Mouse (Mus musculus): ENCODE data around the gene Ocm. TPM values are rescaled to one million over a fixed set of nuclear protein-coding genes. Genes with fewer than 3 reads are reported as not detected.

Gene Ocm
- not detected in 2 replicates for polyA plus RNA-seq (2015; fragmentation: Nextera tagmentation; extraction: Ambion mirVana)

DNA sequence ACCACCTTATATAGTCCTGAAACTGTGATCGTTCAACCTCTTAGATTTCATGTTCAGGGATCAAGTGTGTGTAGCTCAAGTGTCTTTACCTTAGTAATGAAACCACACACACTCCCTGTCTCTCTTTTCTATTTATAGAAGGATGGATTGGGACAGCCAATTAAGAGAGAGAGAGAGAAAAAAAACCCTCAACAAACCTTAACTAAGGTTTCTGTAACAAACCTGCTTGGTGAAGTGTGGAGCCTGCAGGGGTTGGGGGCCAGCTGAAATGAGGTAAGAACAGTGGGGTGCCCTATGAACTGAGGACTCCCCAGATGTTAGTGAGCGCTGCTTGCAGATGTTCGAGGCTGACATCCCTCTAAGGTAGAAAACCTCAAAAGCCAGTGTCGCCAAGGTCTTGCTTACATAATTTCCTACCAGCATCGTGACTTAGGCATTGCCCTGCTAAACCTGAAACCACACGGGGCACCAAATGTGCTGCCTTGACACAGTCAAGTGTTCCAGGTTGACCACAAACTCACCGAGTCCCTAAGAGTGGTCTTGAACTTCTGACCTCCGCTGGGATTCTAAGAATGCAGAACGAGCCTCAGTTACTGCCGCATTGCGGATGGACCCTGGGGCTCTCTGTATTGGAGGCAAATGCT, at the start of gene Ocm:
Gene Ocm, minus strand, starts transcription at position 51 of the 644 bp plus-strand sequence.
- H3K9me3 ChIP-seq (replicated peaks), result no peaks in the 10 kb centered on the region
- no peak for ATAC-seq (ENCODE audit: low FRiP score)
- WGBS, result 71% methylated on average over 11 of the region's 11 CpGs

DNA sequence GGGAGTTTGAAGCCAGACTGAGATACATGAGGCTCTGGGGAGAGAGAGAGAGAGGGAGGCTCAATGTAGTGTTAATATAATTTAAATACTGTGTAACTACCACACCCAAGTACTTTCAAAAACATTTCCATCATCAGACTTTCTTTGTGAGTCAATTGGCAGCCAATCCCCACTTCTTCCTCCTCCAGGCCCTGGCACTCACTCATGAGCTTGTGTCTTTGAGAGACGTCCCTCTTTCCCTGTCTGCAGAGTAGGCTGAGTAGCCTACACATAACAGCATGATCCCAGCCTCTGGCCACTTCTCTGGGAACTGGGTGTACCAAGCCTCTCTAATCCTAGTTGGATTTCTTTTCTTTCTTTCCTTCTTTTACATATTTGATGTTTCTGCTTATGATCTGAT, 44.8 kb upstream of the Ocm start:
- no peaks in the 10 kb centered on the region for H3K27me3 ChIP-seq (replicated peaks)
- no peaks in the 10 kb centered on the region for H3K4me1 ChIP-seq
- WGBS, result 67% methylated on average over 1 of the region's 1 CpGs
- H3K9me3 ChIP-seq (replicated peaks), result no peaks in the 10 kb centered on the region
- no peak overlapping the region for H3K4me2 ChIP-seq
- no peak overlapping the region for H3K9ac ChIP-seq (replicated peaks)
- no peaks in the 10 kb centered on the region for H3K36me3 ChIP-seq
- no peak overlapping the region for H3K4me3 ChIP-seq (replicated peaks)
- ATAC-seq (ENCODE audit: low FRiP score), result no peak
- no peak overlapping the region for H3K27ac ChIP-seq (replicated peaks)

More for the DNA sequence above, at the start of gene Ocm:
- H3K27ac ChIP-seq (replicated peaks), result no peak within 1 kb of the TSS
- H3K4me3 ChIP-seq (replicated peaks), result no peak within 1 kb of the TSS
- no peak within 1 kb of the TSS for H3K9ac ChIP-seq (replicated peaks)
- H3K4me2 ChIP-seq, result no peak within 1 kb of the TSS
- H3K4me1 ChIP-seq, result no peaks in the 10 kb centered on the region
- no peaks in the 10 kb centered on the region for H3K36me3 ChIP-seq
- H3K27me3 ChIP-seq (replicated peaks), result no peaks in the 10 kb centered on the region

- H3K4me1 ChIP-seq, result no peaks in the 10 kb centered on the region
- H3K9me3 ChIP-seq (replicated peaks), result no peaks in the 10 kb centered on the region
- H3K27ac ChIP-seq (replicated peaks), result no peak overlapping the region
- no peak overlapping the region for H3K9ac ChIP-seq (replicated peaks)
- no peaks in the 10 kb centered on the region for H3K36me3 ChIP-seq
- no peak overlapping the region for H3K4me2 ChIP-seq
- H3K27me3 ChIP-seq (replicated peaks), result no peaks in the 10 kb centered on the region
- ATAC-seq (ENCODE audit: low FRiP score), result no peak
- WGBS, result 96% methylated on average over 1 of the region's 1 CpGs
- H3K4me3 ChIP-seq (replicated peaks), result no peak overlapping the region
These were observed 43.6 kb upstream of the Ocm start for GRCm38 (mm10) chr5:144070064-144070463.

- H3K27ac ChIP-seq (replicated peaks), result no peak overlapping the region
- no peaks in the 10 kb centered on the region for H3K27me3 ChIP-seq (replicated peaks)
- no peaks in the 10 kb centered on the region for H3K9me3 ChIP-seq (replicated peaks)
- no peaks in the 10 kb centered on the region for H3K4me1 ChIP-seq
- H3K36me3 ChIP-seq, result no peaks in the 10 kb centered on the region
- WGBS, result 85% methylated on average over 2 of the region's 2 CpGs
- no peak overlapping the region for H3K4me2 ChIP-seq
- ATAC-seq (ENCODE audit: low FRiP score), result no peak
- no peak overlapping the region for H3K4me3 ChIP-seq (replicated peaks)
- H3K9ac ChIP-seq (replicated peaks), result no peak overlapping the region
These were observed 39.6 kb upstream of the Ocm start for GRCm38 (mm10) chr5:144066036-144066435.

GRCm38 (mm10) chr5:144064093-144064492, 37.6 kb upstream of the Ocm start:
- ATAC-seq (ENCODE audit: low FRiP score), result no peak
- Histone ChIP-seq H3K4me2 (no peak overlapping the region), H3K27ac (replicated peaks) (no peak overlapping the region), H3K36me3 (no peaks in the 10 kb centered on the region), H3K9ac (replicated peaks) (no peak overlapping the region), H3K9me3 (replicated peaks) (no peaks in the 10 kb centered on the region), H3K27me3 (replicated peaks) (no peaks in the 10 kb centered on the region), H3K4me1 (no peaks in the 10 kb centered on the region), H3K4me3 (replicated peaks) (no peak overlapping the region)
- 66% methylated on average over 5 of the region's 5 CpGs for whole genome bisulfite sequencing

- 92% methylated on average over 6 of the region's 6 CpGs for WGBS
- no peak overlapping the region for H3K27ac ChIP-seq (replicated peaks)
- no peaks in the 10 kb centered on the region for H3K27me3 ChIP-seq (replicated peaks)
- ATAC-seq (ENCODE audit: low FRiP score), result no peak
- no peaks in the 10 kb centered on the region for H3K36me3 ChIP-seq
- H3K9ac ChIP-seq (replicated peaks), result no peak overlapping the region
- no peaks in the 10 kb centered on the region for H3K4me1 ChIP-seq
- no peaks in the 10 kb centered on the region for H3K9me3 ChIP-seq (replicated peaks)
- H3K4me3 ChIP-seq (replicated peaks), result no peak overlapping the region
- no peak overlapping the region for H3K4me2 ChIP-seq
These were observed 27.9 kb upstream of the Ocm start for GRCm38 (mm10) chr5:144054340-144054739.

DNA sequence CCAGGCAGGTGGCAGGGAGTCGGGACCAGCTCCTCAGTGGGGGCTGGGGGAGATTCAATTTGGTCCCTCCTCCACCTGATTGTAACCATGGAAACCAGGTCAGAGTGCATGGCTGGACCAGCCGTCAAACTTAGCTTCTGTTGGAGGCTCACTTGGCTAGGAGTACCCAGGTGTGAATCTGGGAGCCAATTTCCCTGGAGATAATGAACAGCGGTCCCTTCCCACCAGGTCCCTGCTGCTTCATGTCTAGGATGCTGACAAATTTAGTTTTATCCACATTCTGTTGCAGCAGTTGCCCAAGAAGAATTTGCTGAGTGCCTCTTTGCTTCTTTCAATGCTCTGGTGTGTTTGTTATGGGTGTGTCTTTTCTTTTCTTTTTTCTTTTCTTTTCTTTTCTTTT, 27.0 kb upstream of the Ocm start:
- Histone ChIP-seq H3K4me3 (replicated peaks) (no peak overlapping the region), H3K27ac (replicated peaks) (no peak overlapping the region), H3K36me3 (no peaks in the 10 kb centered on the region), H3K27me3 (replicated peaks) (no peaks in the 10 kb centered on the region), H3K9ac (replicated peaks) (no peak overlapping the region), H3K9me3 (replicated peaks) (no peaks in the 10 kb centered on the region), H3K4me2 (no peak overlapping the region), H3K4me1 (no peaks in the 10 kb centered on the region)
- 36% methylated on average over 3 of the region's 3 CpGs for whole genome bisulfite sequencing
- no peak for ATAC-seq (ENCODE audit: low FRiP score)

DNA sequence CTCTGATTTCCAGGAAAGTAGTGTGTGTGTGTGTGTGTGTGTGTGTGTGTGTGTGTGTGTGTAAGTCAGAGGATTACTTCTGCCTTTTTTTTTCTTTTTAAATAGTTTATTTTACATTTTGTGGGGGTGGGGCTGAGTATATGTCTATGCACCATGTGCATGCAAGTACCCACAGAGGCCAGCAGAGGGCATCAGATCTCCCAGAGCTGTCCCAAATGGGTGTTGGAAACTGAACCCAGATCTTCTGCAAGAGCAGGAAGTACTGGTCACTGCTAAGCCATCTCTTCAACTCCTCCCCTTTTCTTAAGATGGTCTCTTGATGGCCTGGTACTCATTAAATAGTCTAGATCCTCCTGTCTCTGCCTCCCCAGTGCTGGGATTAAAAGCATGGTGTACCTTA, 24.8 kb upstream of the Ocm start:
- Histone ChIP-seq H3K4me2 (no peak overlapping the region), H3K36me3 (no peaks in the 10 kb centered on the region), H3K4me1 (peaks cover 7% of the 10 kb centered on the region; the same call in 1 of the 2 replicates), H3K9ac (replicated peaks) (no peak overlapping the region), H3K27ac (replicated peaks) (no peak overlapping the region), H3K27me3 (replicated peaks) (no peaks in the 10 kb centered on the region), H3K4me3 (replicated peaks) (no peak overlapping the region), H3K9me3 (replicated peaks) (no peaks in the 10 kb centered on the region)
- ATAC-seq (ENCODE audit: low FRiP score), result no peak

DNA sequence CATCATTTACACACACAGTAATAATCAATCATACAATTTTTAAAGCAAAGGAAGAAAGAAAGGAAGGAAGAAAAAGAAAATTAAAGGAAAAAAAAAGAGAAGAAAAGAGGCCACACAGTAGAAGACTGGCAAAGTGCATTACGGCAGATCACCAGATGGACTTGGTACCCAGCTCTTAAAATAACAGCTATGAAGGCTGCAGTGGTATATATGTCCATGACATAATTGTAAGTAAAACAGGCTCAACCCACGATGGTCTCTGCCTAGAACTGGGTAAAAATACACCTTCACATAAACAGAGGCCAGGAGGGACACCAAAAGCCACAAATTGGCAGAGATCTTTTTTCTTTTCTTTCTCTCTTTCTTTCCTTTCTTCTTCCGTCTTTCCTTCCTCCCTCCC, 23.4 kb upstream of the Ocm start:
- no peak for ATAC-seq (ENCODE audit: low FRiP score)
- H3K9me3 ChIP-seq (replicated peaks), result no peaks in the 10 kb centered on the region
- WGBS, result 85% methylated on average over 3 of the region's 3 CpGs
- H3K4me3 ChIP-seq (replicated peaks), result no peak overlapping the region
- H3K4me1 ChIP-seq, result peaks cover 7% of the 10 kb centered on the region; the same call in 1 of the 2 replicates
- no peaks in the 10 kb centered on the region for H3K27me3 ChIP-seq (replicated peaks)
- no peak overlapping the region for H3K4me2 ChIP-seq
- no peak overlapping the region for H3K27ac ChIP-seq (replicated peaks)
- H3K36me3 ChIP-seq, result no peaks in the 10 kb centered on the region
- no peak overlapping the region for H3K9ac ChIP-seq (replicated peaks)

DNA sequence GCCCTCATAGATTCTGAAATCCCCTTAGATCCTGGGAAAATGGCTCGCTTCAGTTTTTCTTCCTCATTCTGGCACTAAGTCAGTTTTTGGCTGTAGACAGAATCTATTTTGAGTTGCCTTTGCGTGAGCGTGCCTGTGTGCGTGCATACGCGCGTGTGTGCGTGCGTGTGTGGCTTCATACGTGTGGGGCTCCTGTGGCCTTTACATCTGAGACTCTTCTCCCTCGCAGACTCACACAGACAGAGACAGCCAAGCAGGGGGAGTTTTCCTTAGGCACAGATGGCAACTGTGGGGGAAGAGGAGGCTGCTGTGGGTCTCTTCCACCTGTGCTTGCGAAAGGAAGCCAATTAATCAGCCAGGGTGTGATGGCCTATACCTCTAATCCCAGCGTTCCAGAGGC, 20.9 kb upstream of the Ocm start:
- no peak overlapping the region for H3K4me3 ChIP-seq (replicated peaks)
- H3K36me3 ChIP-seq, result no peaks in the 10 kb centered on the region
- no peak overlapping the region for H3K4me2 ChIP-seq
- no peak overlapping the region for H3K9ac ChIP-seq (replicated peaks)
- H3K27me3 ChIP-seq (replicated peaks), result no peaks in the 10 kb centered on the region
- H3K9me3 ChIP-seq (replicated peaks), result no peaks in the 10 kb centered on the region
- peaks cover 7% of the 10 kb centered on the region; the same call in 1 of the 2 replicates for H3K4me1 ChIP-seq
- 59% methylated on average over 13 of the region's 13 CpGs for WGBS
- H3K27ac ChIP-seq (replicated peaks), result no peak overlapping the region; the same call in 1 of the 2 replicates
- no peak for ATAC-seq (ENCODE audit: low FRiP score)

GRCm38 (mm10) chr5:144043166-144043565, 16.7 kb upstream of the Ocm start:
- H3K36me3 ChIP-seq, result no peaks in the 10 kb centered on the region
- H3K9me3 ChIP-seq (replicated peaks), result no peaks in the 10 kb centered on the region
- no peak for ATAC-seq (ENCODE audit: low FRiP score)
- WGBS, result 87% methylated on average over 11 of the region's 11 CpGs
- H3K27me3 ChIP-seq (replicated peaks), result no peaks in the 10 kb centered on the region
- H3K4me2 ChIP-seq, result no peak overlapping the region
- H3K27ac ChIP-seq (replicated peaks), result no peak overlapping the region
- peaks cover 12% of the 10 kb centered on the region for H3K4me1 ChIP-seq
- no peak overlapping the region for H3K4me3 ChIP-seq (replicated peaks)
- H3K9ac ChIP-seq (replicated peaks), result no peak overlapping the region

- H3K9me3 ChIP-seq (replicated peaks), result no peaks in the 10 kb centered on the region
- no peak for ATAC-seq (ENCODE audit: low FRiP score)
- no peak overlapping the region for H3K27ac ChIP-seq (replicated peaks)
- H3K27me3 ChIP-seq (replicated peaks), result no peaks in the 10 kb centered on the region
- 44% methylated on average over 11 of the region's 11 CpGs for WGBS
- no peak overlapping the region for H3K4me3 ChIP-seq (replicated peaks)
- peak overlapping the region; percentile 23; the same call in 1 of the 2 replicates for H3K4me2 ChIP-seq
- peaks cover 5% of the 10 kb centered on the region; the same call in 1 of the 2 replicates for H3K4me1 ChIP-seq
- no peak overlapping the region for H3K9ac ChIP-seq (replicated peaks)
- H3K36me3 ChIP-seq, result no peaks in the 10 kb centered on the region
These were observed 14.4 kb upstream of the Ocm start for GRCm38 (mm10) chr5:144040720-144041364.

Measured in neural tube, embryonic 15.5 days (tissue).